Mouse (Mus musculus) right cerebral cortex, postnatal 10 days (tissue): ENCODE results near the gene Mast1.

Experiments
- DNase-seq, 2 experiments: peaks; one replicate each; pipeline ENCODE4 v3.0.0; 2021; ENCODE audit warnings: low spot score in 2 of 2

Gene Mast1

DNA sequence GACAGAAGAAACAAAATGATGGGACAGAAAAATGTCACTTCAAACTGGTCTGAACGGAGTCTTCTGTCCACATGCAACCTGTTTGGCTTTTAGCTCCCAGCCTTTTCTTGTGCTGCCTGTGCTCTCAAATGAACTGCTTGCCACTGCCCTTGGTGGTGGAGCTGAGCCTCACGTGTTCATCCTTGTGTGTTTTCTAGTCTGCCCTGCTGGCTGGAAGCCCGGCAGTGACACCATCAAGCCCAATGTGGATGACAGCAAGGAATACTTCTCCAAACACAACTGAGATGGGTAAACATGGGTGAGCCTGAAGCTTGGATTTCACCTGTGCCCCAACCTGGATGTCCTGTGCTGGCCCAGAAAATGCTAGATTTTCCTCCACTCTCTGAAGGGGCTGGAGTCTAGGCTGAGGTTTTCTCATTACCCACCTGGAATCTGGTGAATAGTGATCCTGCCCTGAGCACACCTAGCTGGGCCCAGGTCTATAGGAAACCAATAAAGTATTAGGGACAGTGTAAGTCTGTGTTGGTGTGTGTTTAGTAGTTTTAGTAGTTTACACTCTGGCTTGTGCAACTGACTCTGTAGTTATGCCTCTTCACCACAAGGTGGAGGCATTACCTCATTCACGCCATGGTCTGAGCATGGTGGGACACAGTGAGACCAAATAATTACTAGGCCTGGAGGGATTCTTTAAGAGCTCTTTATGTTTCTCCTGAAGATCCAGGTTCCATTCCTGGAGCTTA is 36.8 kb upstream of the Mast1 start:
- DNase-seq: peak; percentile 65 to 68

DNA sequence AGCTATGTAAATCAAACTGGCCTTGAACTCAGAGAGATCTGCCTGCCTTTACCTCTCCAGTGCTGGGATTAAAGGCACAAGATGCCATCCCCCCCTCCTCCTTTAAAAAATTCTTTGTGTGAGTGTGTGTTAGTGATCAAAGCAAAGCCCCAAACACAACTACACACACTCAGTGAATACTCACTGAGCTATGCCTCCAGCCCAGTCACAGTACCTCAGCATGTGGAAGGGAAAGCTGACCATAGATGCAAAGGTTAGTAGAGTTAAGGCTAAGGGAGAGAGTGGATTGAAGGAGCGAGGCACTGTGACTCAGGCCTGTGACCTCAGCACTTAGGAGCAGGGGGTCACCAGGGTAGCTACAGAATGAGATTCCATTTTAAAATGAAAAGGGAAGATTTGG is 35.9 kb upstream of the Mast1 start:
- DNase-seq: no peak

DNA sequence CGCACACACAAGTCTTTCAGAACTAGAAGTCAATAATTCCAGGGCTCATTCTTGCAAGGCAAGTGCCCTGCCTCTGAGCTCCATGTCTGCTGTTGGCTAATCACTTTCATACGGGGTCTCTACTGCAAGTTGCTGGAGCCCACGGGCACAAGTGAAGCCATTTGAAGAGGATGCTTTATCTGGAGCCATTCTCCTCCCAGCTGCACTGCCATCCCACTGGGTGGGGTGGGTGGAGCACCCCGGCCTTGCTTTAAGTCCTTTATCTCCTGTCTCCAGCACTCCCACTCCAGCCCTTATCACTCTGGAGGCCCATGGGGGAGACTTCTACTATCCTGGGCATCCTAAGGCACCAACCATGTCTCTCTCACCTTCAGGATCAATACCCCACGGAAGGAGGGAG is 33.8 kb upstream of the Mast1 start:
- DNase-seq: no peak

DNA sequence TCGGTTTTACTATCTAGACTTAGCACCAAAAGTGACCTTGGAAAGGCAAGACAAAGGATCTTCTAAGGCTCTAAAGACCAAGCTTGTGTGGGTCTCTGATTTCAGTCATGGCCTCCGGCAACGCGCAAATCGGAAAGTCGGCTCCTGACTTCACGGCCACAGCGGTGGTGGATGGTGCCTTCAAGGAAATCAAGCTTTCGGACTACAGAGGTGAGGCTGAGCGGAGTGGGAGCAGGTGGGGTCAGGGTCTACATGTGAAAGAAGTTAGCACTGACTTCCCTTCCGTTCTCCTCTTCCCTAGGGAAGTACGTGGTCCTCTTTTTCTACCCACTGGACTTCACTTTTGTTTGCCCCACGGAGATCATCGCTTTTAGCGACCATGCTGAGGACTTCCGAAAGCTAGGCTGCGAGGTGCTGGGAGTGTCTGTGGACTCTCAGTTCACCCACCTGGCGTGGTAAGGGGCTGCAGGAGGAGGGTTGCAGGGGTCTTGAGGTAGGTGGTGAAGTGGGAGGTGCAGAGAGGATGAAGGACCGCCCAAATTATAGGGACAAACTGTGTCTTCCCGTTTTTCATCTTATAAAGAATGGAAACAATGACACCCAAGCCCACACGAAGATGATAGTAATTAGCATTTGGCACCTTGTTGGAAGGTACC is 33.1 kb upstream of the Mast1 start:
- no peak for DNase-seq

DNA sequence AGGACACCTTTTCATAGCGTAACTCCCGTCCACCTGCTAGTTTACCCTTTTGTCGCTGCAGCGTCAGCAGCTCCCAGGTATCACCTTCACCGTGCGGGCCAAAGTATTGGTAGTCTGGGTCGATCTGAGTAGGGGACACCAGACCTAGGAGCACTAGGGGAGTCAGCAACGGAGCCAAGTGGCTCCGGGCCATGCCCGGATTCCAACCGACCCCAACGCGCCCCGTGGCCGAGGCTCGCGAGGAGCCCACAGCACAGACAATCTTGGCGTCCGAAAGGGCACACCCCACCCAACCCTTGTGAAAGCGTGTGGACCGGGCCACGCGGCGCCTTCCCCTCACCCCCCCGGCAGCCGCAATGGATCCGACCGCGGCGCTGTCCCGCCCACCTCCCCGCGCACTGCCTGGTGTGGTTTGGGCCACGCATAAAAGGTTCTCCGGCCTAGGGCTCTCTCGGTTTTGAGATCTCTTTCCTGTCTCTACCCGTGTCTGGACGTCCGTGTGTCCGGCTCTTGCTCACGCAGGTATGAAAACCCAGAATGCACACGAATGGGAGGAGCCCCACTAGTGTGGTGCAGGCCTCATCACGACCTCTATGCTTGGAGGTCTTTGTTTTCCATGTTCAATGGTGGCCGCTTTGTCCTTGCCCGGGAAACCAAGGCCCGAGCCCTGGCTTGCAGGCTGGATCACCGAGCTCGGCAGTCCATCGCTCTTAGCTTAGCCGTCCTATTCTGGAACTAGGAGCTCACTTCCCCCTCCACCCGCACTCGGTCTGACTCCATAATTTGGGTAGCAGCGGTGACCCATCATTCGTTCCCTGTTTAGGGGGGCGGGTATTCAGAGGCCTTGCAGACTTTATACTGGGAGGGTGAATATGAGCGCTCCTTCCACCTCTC is 32.3 kb upstream of the Mast1 start, which contains the start of the genes Gm49661, Prdx2 and Rnaseh2a:
Gene Gm49661 (minus strand): TSS at position 193 of the 894 bp plus-strand sequence.
Gene Prdx2 (plus strand): TSS at position 347 of the 894 bp plus-strand sequence.
Gene Rnaseh2a (minus strand): TSS at position 527 of the 894 bp plus-strand sequence.
- DNase-seq: peak; percentile 86 to 87

DNA sequence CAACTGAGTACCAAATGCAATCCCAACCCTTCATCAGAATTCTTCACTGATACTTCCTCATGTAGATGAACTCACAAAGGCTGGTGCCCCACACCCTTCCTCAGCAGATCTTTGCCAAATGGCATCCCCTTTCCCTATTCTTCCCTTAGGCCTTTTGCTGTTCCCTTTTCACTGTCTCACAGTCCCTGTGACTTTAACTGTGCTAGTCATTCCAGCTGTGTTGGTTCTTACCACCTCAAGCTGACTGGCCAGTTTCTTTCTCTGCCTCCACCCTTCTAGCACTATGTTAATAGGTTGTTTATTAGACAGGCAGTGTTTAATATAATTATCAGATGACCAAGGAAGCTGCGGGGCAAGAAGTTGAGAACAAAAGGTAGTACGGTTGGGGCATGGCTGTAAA is 31.5 kb upstream of the Mast1 start:
- no peak for DNase-seq

DNA sequence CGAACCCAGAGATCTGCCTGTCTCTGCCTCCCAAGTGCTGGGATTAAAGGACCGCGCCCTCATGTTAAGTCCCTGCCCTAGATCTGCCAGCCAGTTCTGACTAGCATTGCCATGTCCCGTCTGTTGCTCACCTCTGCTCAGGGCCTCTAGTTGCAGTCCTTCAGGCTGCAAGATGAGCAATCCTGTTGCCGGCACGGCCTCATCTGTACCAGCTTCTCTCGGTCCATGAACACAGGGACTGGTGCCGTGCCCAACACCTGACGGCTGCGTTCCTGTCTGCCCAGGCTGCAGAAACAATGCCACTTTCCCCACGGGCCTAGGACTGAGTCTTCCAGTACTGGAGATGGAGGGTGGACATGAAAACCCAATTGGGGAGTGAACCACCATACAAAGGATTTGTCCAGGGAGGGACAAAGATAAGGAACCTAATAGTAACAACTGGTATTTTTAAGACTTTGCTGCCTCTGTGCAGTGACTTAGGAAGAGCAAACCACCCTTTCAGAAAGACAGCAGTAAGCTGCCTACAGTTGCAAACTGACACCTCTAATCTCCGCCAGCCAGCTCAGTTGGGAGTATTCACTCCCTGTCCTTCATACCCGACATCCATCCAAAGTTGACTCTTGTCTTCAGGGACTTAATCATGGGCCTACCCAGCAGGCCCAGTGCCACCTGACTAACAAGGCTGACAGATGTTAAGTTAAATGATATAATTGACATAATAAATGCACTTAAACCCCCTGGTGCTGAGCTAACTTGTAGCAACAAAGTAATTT is 30.6 kb upstream of the Mast1 start:
- DNase-seq: no peak

- DNase-seq: no peak
Measured at GRCm38 (mm10) chr8:84966603-84967002, 29.4 kb upstream of the Mast1 start.

- peak; percentile 97 to 98 for DNase-seq
Measured at GRCm38 (mm10) chr8:84965731-84966291, 28.7 kb upstream of the Mast1 start.

DNA sequence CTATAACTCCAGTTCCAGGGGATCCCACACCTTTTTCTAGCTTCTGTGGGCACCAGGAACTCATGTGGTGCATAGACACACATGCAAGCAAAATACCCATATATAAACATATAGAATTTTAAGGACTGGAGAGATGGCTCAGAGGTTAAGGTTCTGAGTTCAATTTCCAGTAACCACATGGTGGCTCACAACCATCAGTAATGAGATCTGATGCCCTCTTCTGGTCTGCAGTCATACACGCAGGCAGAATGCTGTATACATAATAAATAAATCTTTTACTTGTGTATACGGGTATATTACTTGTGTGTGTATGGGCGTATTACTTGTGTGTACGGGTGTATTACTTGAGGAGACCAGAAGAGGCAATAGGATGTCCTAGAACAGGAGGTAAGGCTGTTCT is 26.8 kb upstream of the Mast1 start:
- no peak for DNase-seq

DNA sequence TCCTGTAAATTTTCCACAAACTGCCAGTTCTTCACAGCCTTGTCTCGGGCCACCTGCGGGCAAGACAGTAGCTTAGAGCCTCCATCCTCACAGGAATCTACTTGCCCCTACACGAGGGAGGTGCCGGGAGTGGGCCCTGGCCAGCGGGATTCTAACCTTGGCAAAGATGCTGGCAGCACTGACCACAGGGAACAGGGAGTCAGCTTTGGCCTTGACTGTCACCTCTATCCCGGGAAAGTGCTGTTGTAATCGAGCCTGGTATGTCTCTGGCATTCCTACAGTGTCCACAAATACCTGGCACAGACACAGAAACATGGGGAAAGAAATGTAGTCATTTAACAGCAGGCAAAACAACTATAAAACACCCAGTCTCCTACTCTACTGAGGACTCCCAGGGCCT is 22.7 kb upstream of the Mast1 start:
- DNase-seq: no peak

- peak; percentile 77 to 83 for DNase-seq
Measured at GRCm38 (mm10) chr8:84956768-84957167, 19.6 kb upstream of the Mast1 start.

DNA sequence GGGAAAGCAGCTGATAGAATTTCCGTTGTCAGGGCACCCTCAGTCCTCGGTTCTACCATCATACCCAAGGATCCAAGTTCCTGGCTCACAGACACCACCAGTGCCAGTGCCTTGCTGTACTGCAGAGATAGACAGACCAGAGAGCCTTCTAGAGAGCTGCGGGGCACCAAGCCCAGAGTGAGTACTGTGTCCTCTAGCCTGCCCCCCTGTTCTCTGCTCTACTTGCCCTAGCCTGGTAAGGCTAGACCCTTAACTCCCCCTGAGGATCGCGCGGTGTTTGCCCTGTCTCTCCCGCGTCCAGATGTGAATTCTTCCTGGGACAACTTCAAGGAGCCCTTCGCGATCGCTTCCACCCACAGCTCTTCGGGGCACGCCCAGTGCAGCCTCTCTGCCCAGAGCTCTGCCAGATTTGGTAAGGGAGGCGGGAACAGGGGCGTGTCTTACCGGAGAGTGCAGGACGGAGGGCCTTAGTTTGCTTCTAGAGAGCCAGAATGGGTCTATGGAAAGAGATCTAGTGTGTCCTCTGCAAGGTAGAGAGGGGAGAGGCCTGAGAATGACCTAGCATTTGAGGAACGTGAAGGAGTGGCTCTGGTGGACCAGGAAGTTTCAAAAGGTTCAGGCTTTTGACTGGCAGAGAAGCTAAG is 15.6 kb upstream of the Mast1 start:
- DNase-seq: no peak

DNA sequence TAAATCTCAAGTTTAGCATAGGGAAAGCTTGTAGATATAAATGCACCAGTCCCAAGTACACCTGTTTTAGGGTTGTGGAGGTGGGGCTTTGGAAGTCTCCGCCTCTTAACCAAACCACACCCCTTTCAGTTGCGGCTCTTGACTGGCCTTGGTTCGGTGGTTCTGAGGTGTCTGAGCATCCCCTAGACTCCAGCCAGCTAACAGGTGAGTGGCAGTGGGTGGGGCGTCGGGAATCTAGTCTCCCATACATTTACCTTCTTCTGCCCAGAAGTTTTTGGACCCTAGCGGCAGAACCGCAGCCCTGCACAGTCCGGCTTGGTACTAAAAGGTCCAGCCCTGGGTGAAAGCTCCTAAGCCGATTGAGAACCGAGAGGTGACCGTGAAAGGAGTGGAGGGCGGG is 12.6 kb upstream of the Mast1 start:
- no peak for DNase-seq

DNA sequence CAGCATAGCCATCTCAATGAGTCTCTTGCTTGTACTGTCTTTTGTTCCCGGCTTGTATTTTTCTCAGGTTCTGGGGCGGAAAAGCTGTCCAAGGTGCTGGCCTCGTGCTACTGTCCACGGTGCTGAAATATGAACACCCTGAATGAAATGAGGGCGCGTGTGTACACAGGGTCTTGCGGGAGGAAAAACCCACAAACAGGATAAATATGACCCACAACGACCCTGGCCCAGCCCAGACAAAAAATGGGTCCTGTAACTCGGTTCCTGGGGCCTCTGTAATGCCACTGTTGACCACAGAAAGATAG is 10.0 kb upstream of the Mast1 start:
- DNase-seq: no peak

DNA sequence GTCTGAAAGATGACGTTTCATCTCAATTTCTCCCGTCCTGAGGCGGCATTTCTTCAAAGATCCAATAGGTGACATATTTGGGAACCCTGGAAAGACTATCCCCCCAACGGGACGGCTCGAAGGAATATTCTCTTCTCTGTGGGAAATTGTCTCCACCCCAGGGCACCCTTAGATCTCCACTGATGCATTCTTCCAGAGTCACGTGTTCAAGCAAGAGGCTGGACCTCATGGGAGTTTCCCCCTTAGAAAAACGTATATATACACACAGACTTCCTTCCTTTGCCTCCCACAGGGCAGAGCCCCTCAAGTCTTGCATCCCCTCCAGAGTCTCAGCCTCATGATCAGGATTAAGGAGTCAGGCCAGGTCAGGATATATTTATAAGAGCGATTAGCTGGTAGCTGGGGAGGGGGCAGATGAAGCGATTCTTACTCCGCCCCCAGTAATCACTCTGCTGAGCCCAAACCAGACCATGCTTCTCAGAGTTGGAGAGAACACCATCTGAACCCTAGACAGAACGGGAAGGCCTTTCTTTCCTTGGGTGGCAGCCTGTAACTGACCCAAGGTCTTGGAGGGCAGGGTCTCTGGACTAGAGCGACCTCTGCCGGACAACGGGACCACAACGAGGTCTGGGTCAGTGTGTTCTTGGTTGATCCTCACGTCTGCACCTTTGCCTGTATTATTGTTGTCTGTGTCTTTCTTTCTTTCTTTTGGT is 9.5 kb upstream of the Mast1 start, which contains the start of gene Rtbdn:
Gene Rtbdn (plus strand): TSS at position 464 of the 713 bp plus-strand sequence.
- peak; percentile 45 to 75 for DNase-seq

- DNase-seq: peak; percentile 78 to 80
Measured at GRCm38 (mm10) chr8:84945633-84946527, 8.7 kb upstream of the Mast1 start.

DNA sequence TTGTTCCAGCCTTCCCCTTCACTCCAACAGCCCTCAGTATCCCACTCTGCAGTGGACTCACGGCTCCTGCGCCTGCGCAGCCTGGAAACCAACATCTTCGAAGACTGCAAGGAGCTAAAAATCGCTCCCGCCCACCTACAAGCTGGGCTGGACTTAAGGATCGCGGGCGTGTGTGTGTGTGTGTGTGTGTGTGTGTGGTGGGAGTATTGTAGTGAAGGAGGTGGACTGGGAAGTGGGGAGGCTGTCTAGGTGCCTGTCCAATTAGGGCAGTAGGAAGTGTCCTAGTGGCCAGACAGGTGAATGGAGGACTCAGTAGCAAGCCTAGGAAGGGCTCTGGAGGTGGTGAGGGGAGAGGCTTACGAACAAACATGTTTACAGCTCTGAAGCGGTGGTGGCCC is 8.1 kb upstream of the Mast1 start:
- peak; percentile 90 to 94 for DNase-seq
